Mouse (Mus musculus) stomach, embryonic 14.5 days (tissue): ENCODE measurements at regions not wholly inside any gene's neighbourhood (a gene's known extent, or its start where the extent isn't known, plus 50 kb on each side); places are given as distances from the start of the nearest gene placed in this dataset.

Experiments
- ATAC-seq: fragments of 200-750 bp; cut with Nextera tagmentation; 2 replicates; pipeline ENCODE4 v1.8.0; 2017; ENCODE audit warnings: low read depth, moderate TSS enrichment; ENCODE audit not compliant: insufficient number of reproducible peaks, insufficient read depth, low FRiP score
- H3K27ac ChIP-seq: fragments of 300-500 bp; sonication (generic); 2 replicates; pipeline ENCODE4 v1.5.1; 2014; ENCODE audit warnings: mild to moderate bottlenecking, low read length, moderate library complexity, mixed read lengths
- H3K27me3 ChIP-seq: fragments of 300-500 bp; sonication (generic); 2 replicates; pipeline ENCODE4 v1.6.1; 2014; ENCODE audit warnings: low read length, control low read depth, mixed read lengths; ENCODE audit not compliant: control insufficient read depth, insufficient read depth
- H3K36me3 ChIP-seq: fragments of 300-500 bp; sonication (generic); 2 replicates; pipeline ENCODE4 v1.6.1; 2014; ENCODE audit warnings: mild to moderate bottlenecking, control low read depth, low read length, moderate library complexity, mixed read lengths; ENCODE audit not compliant: control insufficient read depth, insufficient read depth
- H3K4me1 ChIP-seq: fragments of 300-500 bp; sonication (generic); 2 replicates; pipeline ENCODE4 v1.6.1; 2014; ENCODE audit warnings: low read length, control low read depth, mixed read lengths; ENCODE audit not compliant: control insufficient read depth, insufficient read depth
- H3K4me2 ChIP-seq: fragments of 300-500 bp; sonication (generic); replicated peaks from 2 replicates; pipeline ENCODE4 v1.6.1; 2014; ENCODE audit warnings: low read depth, low read length, control low read depth
- H3K4me3 ChIP-seq: fragments of 300-500 bp; sonication (generic); 2 replicates; pipeline ENCODE4 v1.5.1; 2014; ENCODE audit warnings: low read depth, low read length, control low read depth
- H3K9ac ChIP-seq: fragments of 300-500 bp; sonication (generic); replicated peaks from 2 replicates; pipeline ENCODE4 v1.6.1; 2014; ENCODE audit warnings: low read depth, mild to moderate bottlenecking, control low read depth, low read length, moderate library complexity, mixed read lengths
- H3K9me3 ChIP-seq: fragments of 300-500 bp; sonication (generic); 2 replicates; pipeline ENCODE4 v1.6.1; 2016; ENCODE audit warnings: low read depth, low read length, control low read depth; ENCODE audit not compliant: control insufficient read depth
- WGBS: fragments of 180-500 bp; shearing (Covaris S2); extraction: QIAGEN DNeasy Blood & Tissue Kit; methylation state at CpG from one replicate; pipeline ENCODE4 v1.1.7; 2014; 5-methylcytosine and 5-hydroxymethylcytosine counted together

- H3K4me1 ChIP-seq: no peaks in the 10 kb centered on the region
- H3K9ac ChIP-seq: no peak overlapping the region
- H3K27ac ChIP-seq: no peak overlapping the region
- ATAC-seq: no peak
- no peak overlapping the region for H3K4me2 ChIP-seq
- no peak overlapping the region for H3K4me3 ChIP-seq
- WGBS: 7% methylated on average over 3 of the region's 3 CpGs
- H3K36me3 ChIP-seq: no peaks in the 10 kb centered on the region
- no peaks in the 10 kb centered on the region for H3K27me3 ChIP-seq
- no peaks in the 10 kb centered on the region for H3K9me3 ChIP-seq
These were observed 84.9 kb downstream of the Impad1 start for GRCm38 (mm10) chr4:4708261-4708660.

DNA sequence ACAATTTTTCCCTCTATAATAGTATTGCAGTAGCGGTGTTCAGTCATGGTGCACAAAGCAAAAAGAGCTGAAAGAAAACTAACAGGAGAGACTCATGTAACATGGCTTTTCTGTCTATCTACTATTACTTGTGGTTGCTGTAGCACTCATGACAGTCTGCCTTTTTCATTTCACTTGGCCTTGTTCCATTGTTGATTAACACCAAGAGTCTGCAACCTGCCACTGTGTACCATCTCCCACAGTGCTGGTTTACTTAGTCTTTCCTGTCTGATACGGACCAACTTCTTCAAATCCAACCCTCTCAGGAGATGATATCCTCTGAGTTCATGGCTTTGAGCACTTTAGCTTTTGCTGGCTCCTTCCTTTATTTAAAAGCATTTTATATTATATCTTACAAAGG lies 94.1 kb downstream of the Impad1 start:
- Histone ChIP-seq H3K9me3 (no peaks in the 10 kb centered on the region), H3K27me3 (no peaks in the 10 kb centered on the region), H3K9ac (no peak overlapping the region), H3K36me3 (no peaks in the 10 kb centered on the region), H3K4me3 (no peak overlapping the region), H3K4me1 (no peaks in the 10 kb centered on the region), H3K27ac (no peak overlapping the region), H3K4me2 (no peak overlapping the region)
- WGBS: 84% methylated on average over 2 of the region's 2 CpGs
- no peak for ATAC-seq

- H3K4me2 ChIP-seq: no peak overlapping the region
- H3K27ac ChIP-seq: no peak overlapping the region
- H3K36me3 ChIP-seq: no peaks in the 10 kb centered on the region
- no peaks in the 10 kb centered on the region for H3K27me3 ChIP-seq
- no peak for ATAC-seq
- H3K4me3 ChIP-seq: no peak overlapping the region
- 78% methylated on average over 1 of the region's 1 CpGs for WGBS
- H3K9ac ChIP-seq: no peak overlapping the region
- H3K9me3 ChIP-seq: no peaks in the 10 kb centered on the region
- H3K4me1 ChIP-seq: no peaks in the 10 kb centered on the region
These were observed 97.7 kb downstream of the Impad1 start for GRCm38 (mm10) chr4:4695413-4695812.

DNA sequence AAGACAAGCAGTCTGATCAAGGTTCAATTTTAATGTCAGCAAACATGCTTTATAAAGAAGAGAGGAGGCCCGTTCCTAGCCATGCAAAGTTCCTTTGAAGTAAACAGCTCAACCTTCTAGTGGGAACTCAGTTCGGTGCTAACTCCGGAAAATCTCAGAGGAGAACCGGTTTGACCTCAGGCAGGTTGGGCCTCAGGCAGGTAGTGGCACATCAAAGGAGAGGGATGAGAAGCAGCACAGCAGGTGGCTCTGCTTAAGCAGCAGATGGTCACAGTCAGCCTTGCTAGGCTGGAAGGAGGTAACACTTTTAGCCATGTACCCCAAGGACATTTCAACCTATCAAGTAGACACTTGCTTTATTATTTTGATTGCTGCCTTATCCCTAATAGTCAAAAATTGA lies 106.2 kb downstream of the Impad1 start:
- H3K4me3 ChIP-seq: no peak overlapping the region
- no peaks in the 10 kb centered on the region for H3K36me3 ChIP-seq
- no peak overlapping the region for H3K4me2 ChIP-seq
- H3K9ac ChIP-seq: no peak overlapping the region
- no peaks in the 10 kb centered on the region for H3K27me3 ChIP-seq
- H3K4me1 ChIP-seq: no peaks in the 10 kb centered on the region
- no peak for ATAC-seq
- 22% methylated on average over 4 of the region's 4 CpGs for WGBS
- no peak overlapping the region for H3K27ac ChIP-seq
- no peaks in the 10 kb centered on the region for H3K9me3 ChIP-seq

DNA sequence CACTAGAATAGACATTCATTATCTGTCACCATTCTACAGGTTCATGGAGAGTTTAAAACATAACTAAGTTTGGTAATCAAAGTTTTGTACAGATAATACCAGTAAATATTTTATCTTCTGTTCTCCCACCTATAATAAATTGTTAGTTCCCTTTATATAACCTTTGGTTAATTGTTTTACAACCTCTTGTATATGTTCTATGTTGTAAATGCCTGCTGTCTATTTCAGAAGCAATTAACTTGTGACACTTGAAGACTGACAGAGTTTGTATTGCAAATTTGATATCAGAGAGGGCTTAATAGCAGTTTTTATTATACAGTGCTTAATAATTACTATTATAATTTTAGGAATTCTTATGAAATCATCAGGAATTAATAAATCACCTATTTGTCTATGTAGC lies 118.5 kb downstream of the Impad1 start:
- H3K9me3 ChIP-seq: no peaks in the 10 kb centered on the region
- H3K9ac ChIP-seq: no peak overlapping the region
- H3K36me3 ChIP-seq: no peaks in the 10 kb centered on the region
- no peaks in the 10 kb centered on the region for H3K27me3 ChIP-seq
- no peaks in the 10 kb centered on the region for H3K4me1 ChIP-seq
- no peak overlapping the region for H3K4me3 ChIP-seq
- H3K4me2 ChIP-seq: no peak overlapping the region
- ATAC-seq: no peak
- no peak overlapping the region for H3K27ac ChIP-seq

- no peak overlapping the region for H3K4me3 ChIP-seq
- WGBS: 29% methylated on average over 1 of the region's 1 CpGs
- H3K9me3 ChIP-seq: no peaks in the 10 kb centered on the region
- H3K9ac ChIP-seq: no peak overlapping the region
- H3K4me1 ChIP-seq: no peaks in the 10 kb centered on the region
- H3K27ac ChIP-seq: no peak overlapping the region
- no peaks in the 10 kb centered on the region for H3K36me3 ChIP-seq
- no peak for ATAC-seq
- H3K27me3 ChIP-seq: no peaks in the 10 kb centered on the region
- H3K4me2 ChIP-seq: no peak overlapping the region
These were observed 142.9 kb downstream of the Impad1 start for GRCm38 (mm10) chr4:4650251-4650650.

DNA sequence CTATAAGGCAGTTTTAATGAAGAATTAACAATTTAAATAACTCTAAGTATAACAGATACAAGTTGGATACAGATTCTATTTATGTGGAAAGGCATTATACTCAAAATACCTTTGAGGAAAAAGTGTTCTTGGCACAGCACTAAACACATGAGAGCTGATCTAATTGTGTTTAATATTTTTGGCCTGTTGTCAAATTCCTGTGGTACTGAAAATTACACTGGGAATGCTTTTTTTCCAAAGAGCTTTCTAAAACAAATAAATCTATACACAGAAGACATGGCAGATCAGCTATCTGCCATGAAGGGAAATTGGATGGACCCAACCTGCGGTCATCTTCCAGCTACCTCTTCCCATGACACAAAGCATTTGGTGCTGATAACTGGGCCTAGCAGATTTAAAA lies 147.9 kb downstream of the Impad1 start:
- no peak overlapping the region for H3K4me2 ChIP-seq
- no peaks in the 10 kb centered on the region for H3K4me1 ChIP-seq
- no peak overlapping the region for H3K27ac ChIP-seq
- H3K27me3 ChIP-seq: no peaks in the 10 kb centered on the region
- peak overlapping the region; percentile 14; the same call in 1 of the 2 replicates for H3K9ac ChIP-seq
- WGBS: 68% methylated on average over 1 of the region's 1 CpGs
- no peak for ATAC-seq
- no peaks in the 10 kb centered on the region for H3K9me3 ChIP-seq
- no peak overlapping the region for H3K4me3 ChIP-seq
- no peaks in the 10 kb centered on the region for H3K36me3 ChIP-seq

DNA sequence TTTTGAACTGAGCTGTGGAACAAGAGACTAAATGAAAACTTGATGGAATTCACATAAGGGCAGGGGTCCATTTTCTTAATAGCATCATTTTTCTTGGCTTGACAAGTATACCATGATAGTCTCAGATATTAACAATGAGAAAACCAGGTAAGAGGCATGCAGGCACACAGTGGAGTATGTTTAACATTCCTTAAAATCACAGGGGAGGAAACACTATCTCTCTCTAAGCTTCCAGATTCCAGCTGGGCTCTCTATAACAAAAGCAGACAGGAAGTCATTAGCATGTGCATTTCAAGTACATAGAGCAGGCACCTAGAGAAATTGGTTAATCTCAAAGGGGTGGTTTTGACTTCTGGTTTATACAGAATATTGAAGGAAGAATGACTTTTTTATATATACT lies 156.9 kb downstream of the Impad1 start:
- Histone ChIP-seq H3K27me3 (no peaks in the 10 kb centered on the region), H3K27ac (no peak overlapping the region), H3K4me1 (no peaks in the 10 kb centered on the region), H3K4me3 (no peak overlapping the region), H3K9ac (no peak overlapping the region), H3K4me2 (no peak overlapping the region), H3K36me3 (no peaks in the 10 kb centered on the region), H3K9me3 (no peaks in the 10 kb centered on the region)
- ATAC-seq: no peak

- no peak overlapping the region for H3K4me3 ChIP-seq
- H3K4me1 ChIP-seq: no peaks in the 10 kb centered on the region
- ATAC-seq: no peak
- 14% methylated on average over 1 of the region's 1 CpGs for WGBS
- H3K9me3 ChIP-seq: no peaks in the 10 kb centered on the region
- no peaks in the 10 kb centered on the region for H3K27me3 ChIP-seq
- no peak overlapping the region for H3K9ac ChIP-seq
- no peak overlapping the region for H3K4me2 ChIP-seq
- no peak overlapping the region for H3K27ac ChIP-seq
- no peaks in the 10 kb centered on the region for H3K36me3 ChIP-seq
These were observed 157.3 kb downstream of the Impad1 start for GRCm38 (mm10) chr4:4635856-4636255.
